Mouse (Mus musculus) left cerebral cortex, adult 18-20 months (tissue): Measurements from ENCODE around the gene Nek6. TPM values are rescaled to one million over a fixed set of nuclear protein-coding genes. Genes with fewer than 3 reads are reported as not detected.

ENCODE experiments used
- DNase-seq, 2 experiments: peaks; one replicate each; pipeline ENCODE4 v3.0.0; 2021 to 2022; ENCODE audit warnings: low spot score in 2 of 2, mixed read lengths in 1 of 2
- total RNA-seq, 2 experiments: library from RNA; stranded (reverse); gene quantifications; 2 replicates each; pipeline ENCODE4 v1.2.3; 2021

The Nek6 gene
- total RNA-seq, 2 experiments from 2014 or later = 25.1 to 30.8 TPM

- DNase-seq = no peak
Measured at GRCm38 (mm10) chr2:38507181-38507580, 4.3 kb upstream of the Nek6 start.

- no peak for DNase-seq
Measured at GRCm38 (mm10) chr2:38509004-38509719, 2.3 kb upstream of the Nek6 start.

GRCm38 (mm10) chr2:38510120-38510519, 1.3 kb upstream of the Nek6 start:
- peak; percentile 20 to 54 for DNase-seq

GRCm38 (mm10) chr2:38512308-38513182, 1.1 kb downstream of the Nek6 start:
- DNase-seq = peak in 1 of 2 experiments; percentile 40

GRCm38 (mm10) chr2:38513183-38513529, 1.7 kb downstream of the Nek6 start:
- no peak for DNase-seq

GRCm38 (mm10) chr2:38514411-38514810, 3.0 kb downstream of the Nek6 start:
- DNase-seq = no peak

- no peak for DNase-seq
Measured at GRCm38 (mm10) chr2:38515446-38515845, 4.0 kb downstream of the Nek6 start.

GRCm38 (mm10) chr2:38516471-38516870, 5.0 kb downstream of the Nek6 start:
- no peak for DNase-seq

GRCm38 (mm10) chr2:38517045-38517444, 5.6 kb downstream of the Nek6 start:
- DNase-seq = no peak

- no peak for DNase-seq
Measured at GRCm38 (mm10) chr2:38518719-38519118, 7.3 kb downstream of the Nek6 start.

- DNase-seq = no peak
Measured at GRCm38 (mm10) chr2:38519934-38520333, 8.5 kb downstream of the Nek6 start.

- no peak for DNase-seq
Measured at GRCm38 (mm10) chr2:38521618-38522017, 10.2 kb downstream of the Nek6 start.

GRCm38 (mm10) chr2:38522354-38522753, 10.9 kb downstream of the Nek6 start:
- DNase-seq = no peak

GRCm38 (mm10) chr2:38523781-38524445, 12.5 kb downstream of the Nek6 start:
- DNase-seq = no peak

GRCm38 (mm10) chr2:38525034-38525433, 13.6 kb downstream of the Nek6 start:
- DNase-seq = no peak

GRCm38 (mm10) chr2:38529582-38530152, 18.2 kb downstream of the Nek6 start:
- DNase-seq = no peak

GRCm38 (mm10) chr2:38530955-38531381, 19.5 kb downstream of the Nek6 start:
- no peak for DNase-seq

GRCm38 (mm10) chr2:38533322-38533721, 21.9 kb downstream of the Nek6 start:
- DNase-seq = no peak

- DNase-seq = no peak
Measured at GRCm38 (mm10) chr2:38533767-38534166, 22.3 kb downstream of the Nek6 start.

- no peak for DNase-seq
Measured at GRCm38 (mm10) chr2:38534241-38534940, 22.9 kb downstream of the Nek6 start.

- DNase-seq = no peak
Measured at GRCm38 (mm10) chr2:38535051-38535450, 23.6 kb downstream of the Nek6 start.
